Mouse (Mus musculus) hindbrain, embryonic 11.5 days (tissue): ENCODE data around the gene Slc45a1. TPM values are rescaled to one million over a fixed set of nuclear protein-coding genes. Genes with fewer than 3 reads are reported as not detected.

Source experiments
- ATAC-seq: fragments of 200-750 bp; cut with Nextera tagmentation; 2 replicates; pipeline ENCODE4 v1.8.0; 2017; ENCODE audit warnings: mild to moderate bottlenecking, moderate TSS enrichment, moderate library complexity; ENCODE audit not compliant: low FRiP score
- DNase-seq: peaks from one replicate; pipeline ENCODE4 v3.0.0-alpha.2; 2015; ENCODE audit warnings: low spot score
- H3K27ac ChIP-seq: fragments of 300-500 bp; sonication (generic); 2 replicates; pipeline ENCODE4 v1.5.1; 2014; ENCODE audit warnings: mild to moderate bottlenecking, low read depth, low read length
- H3K27me3 ChIP-seq: fragments of 300-500 bp; sonication (generic); 2 replicates; pipeline ENCODE4 v1.6.1; 2014; ENCODE audit warnings: mild to moderate bottlenecking, low read length, moderate library complexity, mixed read lengths; ENCODE audit not compliant: control insufficient read depth, insufficient read depth
- H3K36me3 ChIP-seq: fragments of 300-500 bp; sonication (generic); 2 replicates; pipeline ENCODE4 v1.6.1; 2014; ENCODE audit warnings: mild to moderate bottlenecking, low read length, moderate library complexity, mixed read lengths; ENCODE audit not compliant: control insufficient read depth, insufficient read depth
- H3K4me1 ChIP-seq: fragments of 300-500 bp; sonication (generic); replicated peaks from 2 replicates; pipeline ENCODE4 v1.6.1; 2014; ENCODE audit warnings: low read length, mixed read lengths; ENCODE audit not compliant: control insufficient read depth, insufficient read depth
- H3K4me2 ChIP-seq: fragments of 300-500 bp; sonication (generic); replicated peaks from 2 replicates; pipeline ENCODE4 v1.6.1; 2014; ENCODE audit warnings: mild to moderate bottlenecking, low read depth, low read length
- H3K4me3 ChIP-seq: fragments of 300-500 bp; sonication (generic); 2 replicates; pipeline ENCODE4 v1.5.1; 2014; ENCODE audit warnings: low read depth, low read length
- H3K9ac ChIP-seq: fragments of 300-500 bp; sonication (generic); 2 replicates; pipeline ENCODE4 v1.6.1; 2014; ENCODE audit warnings: low read depth, low read length
- H3K9me3 ChIP-seq: fragments of 300-500 bp; sonication (generic); 2 replicates; pipeline ENCODE4 v1.6.1; 2016; ENCODE audit warnings: low read length; ENCODE audit not compliant: control insufficient read depth
- WGBS: fragments of 180-500 bp; shearing (Covaris S2); extraction: QIAGEN DNeasy Blood & Tissue Kit; methylation state at CpG from one replicate; pipeline ENCODE4 v1.1.7; 2014; 5-methylcytosine and 5-hydroxymethylcytosine counted together
- polyA plus RNA-seq: library from polyadenylated mRNA; unstranded; fragments of >200 nt; fragmentation: Nextera tagmentation; extraction: Ambion mirVana; gene quantifications from 2 replicates; pipeline ENCODE4 v1.2.1, GENCODE M21; 2014

The Slc45a1 gene
- polyA plus RNA-seq, 1 experiment from 2014 or later = 7.8 TPM

GRCm38 (mm10) chr4:150685778-150686493 lies 34.0 kb upstream of the Slc45a1 start:
- no peak overlapping the region for H3K4me3 ChIP-seq
- H3K27ac ChIP-seq = no peak overlapping the region
- no peaks in the 10 kb centered on the region; the same call in 1 of the 2 replicates for H3K4me1 ChIP-seq
- 72% methylated on average over 7 of the region's 8 CpGs for WGBS
- H3K4me2 ChIP-seq = no peak overlapping the region
- ATAC-seq = no peak
- no peak overlapping the region for H3K9ac ChIP-seq
- DNase-seq = no peak
- H3K36me3 ChIP-seq = no peaks in the 10 kb centered on the region
- H3K27me3 ChIP-seq = no peaks in the 10 kb centered on the region
- H3K9me3 ChIP-seq = no peaks in the 10 kb centered on the region

- Histone ChIP-seq H3K27ac (no peak overlapping the region), H3K9ac (no peak overlapping the region), H3K4me1 (no peaks in the 10 kb centered on the region; the same call in 1 of the 2 replicates), H3K4me3 (no peak overlapping the region), H3K4me2 (no peak overlapping the region), H3K9me3 (no peaks in the 10 kb centered on the region), H3K36me3 (no peaks in the 10 kb centered on the region), H3K27me3 (no peaks in the 10 kb centered on the region)
- ATAC-seq = no peak
- no peak for DNase-seq
- 59% methylated on average over 15 of the region's 15 CpGs for WGBS
Measured at GRCm38 (mm10) chr4:150685043-150685777, 33.2 kb upstream of the Slc45a1 start.

GRCm38 (mm10) chr4:150680373-150680772 lies 28.4 kb upstream of the Slc45a1 start:
- WGBS = 65% methylated on average over 5 of the region's 5 CpGs
- ATAC-seq = no peak

DNA sequence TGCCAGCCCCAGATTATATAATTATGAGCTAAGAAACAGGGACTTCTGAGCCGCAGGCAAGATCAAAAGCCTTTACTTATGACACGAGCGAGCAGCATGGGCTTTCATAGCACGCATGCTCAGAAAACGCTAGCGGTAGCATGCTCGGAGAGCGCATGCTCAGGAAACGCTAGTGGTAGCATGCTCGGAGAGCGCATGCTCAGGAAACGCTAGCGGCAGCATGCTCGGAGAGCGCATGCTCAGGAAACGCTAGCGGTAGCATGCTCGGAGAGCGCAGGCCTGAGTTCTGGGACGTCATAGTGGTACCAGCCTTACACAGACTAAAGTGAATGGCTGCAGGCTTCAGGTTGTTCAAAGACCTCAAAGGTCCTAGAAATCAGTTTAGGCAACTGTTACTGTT lies 26.8 kb upstream of the Slc45a1 start:
- Histone ChIP-seq H3K4me1 (peaks cover 4% of the 10 kb centered on the region; the same call in 1 of the 2 replicates), H3K9ac (no peak overlapping the region), H3K27me3 (no peaks in the 10 kb centered on the region), H3K27ac (no peak overlapping the region), H3K4me2 (no peak overlapping the region), H3K4me3 (no peak overlapping the region), H3K36me3 (no peaks in the 10 kb centered on the region), H3K9me3 (no peaks in the 10 kb centered on the region)
- no peak for DNase-seq
- no peak for ATAC-seq
- WGBS = 94% methylated on average over 20 of the region's 20 CpGs

More at GRCm38 (mm10) chr4:150680373-150680772, 28.4 kb upstream of the Slc45a1 start:
- Histone ChIP-seq H3K9me3 (no peaks in the 10 kb centered on the region), H3K4me2 (no peak overlapping the region), H3K36me3 (no peaks in the 10 kb centered on the region), H3K9ac (no peak overlapping the region), H3K27me3 (no peaks in the 10 kb centered on the region), H3K4me1 (peaks cover 4% of the 10 kb centered on the region; the same call in 1 of the 2 replicates), H3K4me3 (no peak overlapping the region), H3K27ac (no peak overlapping the region)
- no peak for DNase-seq

DNA sequence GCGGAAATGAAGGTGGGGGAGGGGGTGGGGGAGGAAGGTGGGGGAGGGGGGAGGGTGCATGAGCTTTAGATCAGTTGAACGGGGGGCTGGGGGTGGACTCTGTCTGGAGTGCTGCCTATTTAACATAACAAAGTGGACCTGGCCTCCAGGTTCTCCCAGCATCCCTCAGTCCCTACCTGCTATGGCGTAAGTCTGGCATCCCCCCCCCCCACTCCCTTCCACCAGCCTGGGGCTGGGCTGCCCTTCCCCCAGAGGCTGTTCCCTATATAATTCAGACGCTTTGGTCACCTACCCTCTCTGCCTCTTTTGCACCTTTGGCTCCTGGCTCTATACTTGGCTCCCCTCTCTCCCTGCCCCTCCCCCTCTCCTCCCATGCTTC lies 25.9 kb upstream of the Slc45a1 start:
- no peaks in the 10 kb centered on the region for H3K36me3 ChIP-seq
- H3K4me1 ChIP-seq = peaks cover 4% of the 10 kb centered on the region; the same call in 1 of the 2 replicates
- ATAC-seq (peak; percentile 51; the same call in 1 of the 2 replicates), DNase-seq (no peak)
- 21% methylated on average over 3 of the region's 4 CpGs for WGBS
- H3K4me2 ChIP-seq = no peak overlapping the region
- no peaks in the 10 kb centered on the region for H3K9me3 ChIP-seq
- no peak overlapping the region for H3K27ac ChIP-seq
- H3K4me3 ChIP-seq = no peak overlapping the region
- no peak overlapping the region for H3K9ac ChIP-seq
- no peaks in the 10 kb centered on the region for H3K27me3 ChIP-seq

DNA sequence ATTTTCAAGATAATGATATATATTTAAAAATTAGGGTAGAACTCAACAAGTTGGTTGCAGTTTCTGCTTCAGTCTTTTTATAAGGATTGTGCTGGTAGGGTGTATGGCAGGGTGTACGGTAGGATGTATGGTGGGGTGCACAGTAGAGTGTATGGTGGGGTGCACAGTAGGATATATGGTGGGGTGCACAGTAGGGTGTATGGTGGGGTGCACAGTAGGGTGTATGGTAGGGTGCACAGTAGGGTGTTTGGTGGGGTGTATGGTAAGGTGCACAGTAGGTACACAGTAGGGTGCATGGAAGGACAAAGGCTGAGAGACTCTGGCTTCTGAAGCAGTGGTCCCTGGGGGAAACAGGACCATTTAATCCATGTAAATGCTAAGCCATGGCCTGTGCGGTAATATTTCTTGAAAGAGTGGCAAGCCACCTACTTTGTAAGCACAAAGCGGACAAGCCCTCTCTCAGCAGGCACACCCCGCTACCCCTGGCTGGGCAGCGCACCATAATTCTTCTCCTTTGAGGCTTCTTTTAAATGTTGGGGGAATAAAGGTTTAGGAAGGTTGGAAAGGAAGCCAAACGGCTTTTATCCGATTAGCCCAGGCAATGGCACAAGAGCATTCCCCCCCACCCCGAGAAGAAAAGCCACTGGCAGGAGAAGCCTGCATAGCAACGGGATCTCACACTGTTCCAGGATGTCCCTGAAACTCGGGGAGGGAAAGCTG lies 25.3 kb upstream of the Slc45a1 start:
- no peaks in the 10 kb centered on the region for H3K9me3 ChIP-seq
- H3K36me3 ChIP-seq = no peaks in the 10 kb centered on the region
- 34% methylated on average over 8 of the region's 10 CpGs for WGBS
- H3K4me3 ChIP-seq = no peak overlapping the region
- no peaks in the 10 kb centered on the region for H3K27me3 ChIP-seq
- H3K4me1 ChIP-seq = peaks cover 4% of the 10 kb centered on the region; the same call in 1 of the 2 replicates
- no peak overlapping the region for H3K4me2 ChIP-seq
- DNase-seq (peak; percentile 26), ATAC-seq (peak; percentile 57; the same call in 1 of the 2 replicates)
- H3K9ac ChIP-seq = no peak overlapping the region
- H3K27ac ChIP-seq = peak overlapping the region; percentile 54; the same call in 1 of the 2 replicates

DNA sequence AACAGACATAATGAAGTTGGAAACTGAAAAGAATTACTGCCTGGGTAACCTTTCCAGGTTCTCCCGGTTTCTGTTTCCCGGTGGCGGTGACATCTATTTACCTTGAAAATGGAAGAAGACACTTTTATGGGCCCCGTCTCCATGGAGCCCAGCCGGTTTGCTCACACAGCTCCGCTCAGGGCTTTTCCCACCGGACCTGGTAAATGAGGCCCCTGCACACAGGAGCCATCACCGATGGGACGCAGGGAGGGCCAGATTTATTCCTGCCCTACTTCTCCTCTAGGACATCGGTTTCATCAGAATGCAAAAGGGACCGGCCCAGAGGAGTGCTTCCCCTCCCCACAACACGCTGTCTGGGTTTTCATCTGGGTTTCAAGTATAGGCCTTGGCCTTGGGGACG lies 24.1 kb upstream of the Slc45a1 start:
- ATAC-seq (no peak), DNase-seq (no peak)
- WGBS = 85% methylated on average over 13 of the region's 13 CpGs
- no peak overlapping the region for H3K4me2 ChIP-seq
- H3K27ac ChIP-seq = no peak overlapping the region
- H3K27me3 ChIP-seq = no peaks in the 10 kb centered on the region
- no peak overlapping the region for H3K9ac ChIP-seq
- no peak overlapping the region for H3K4me3 ChIP-seq
- H3K36me3 ChIP-seq = no peaks in the 10 kb centered on the region
- peaks cover 4% of the 10 kb centered on the region; the same call in 1 of the 2 replicates for H3K4me1 ChIP-seq
- no peaks in the 10 kb centered on the region for H3K9me3 ChIP-seq

DNA sequence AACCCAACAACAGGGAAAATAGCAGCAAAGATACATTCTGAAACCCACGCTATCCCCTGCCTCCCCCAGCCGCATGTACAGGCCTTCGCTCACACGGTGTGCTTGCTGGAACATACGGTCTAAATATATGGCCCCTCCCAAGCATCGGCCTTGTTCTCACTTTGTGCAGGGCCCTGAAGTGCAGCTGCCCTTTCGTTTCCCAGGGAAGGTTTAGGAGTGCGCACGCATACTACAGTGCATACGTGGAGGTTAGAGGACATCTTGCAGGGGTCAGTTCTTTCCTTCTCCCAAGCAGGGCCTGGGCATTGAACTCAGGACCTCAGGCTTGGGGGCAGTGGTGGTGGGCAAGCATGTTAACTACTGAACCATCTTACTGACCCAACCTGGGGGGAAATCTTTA lies 23.3 kb upstream of the Slc45a1 start:
- Histone ChIP-seq H3K9me3 (no peaks in the 10 kb centered on the region), H3K27me3 (no peaks in the 10 kb centered on the region), H3K4me2 (no peak overlapping the region), H3K4me1 (peaks cover 4% of the 10 kb centered on the region; the same call in 1 of the 2 replicates), H3K27ac (no peak overlapping the region), H3K4me3 (no peak overlapping the region), H3K36me3 (no peaks in the 10 kb centered on the region), H3K9ac (no peak overlapping the region)
- WGBS = 90% methylated on average over 10 of the region's 10 CpGs
- no peak for DNase-seq
- ATAC-seq = no peak
